Mouse (Mus musculus) left cerebral cortex, adult 2 months (tissue): ENCODE results near the gene Prrc2c. TPM values are rescaled to one million over a fixed set of nuclear protein-coding genes. Genes with fewer than 3 reads are reported as not detected.

Experiments used
- DNase-seq, 2 experiments: peaks; one replicate each; pipeline ENCODE4 v3.0.0; 2021 to 2022; ENCODE audit warnings: low spot score in 2 of 2, mixed read lengths in 1 of 2; ENCODE audit errors: extremely low spot score in 1 of 2
- H3K27ac ChIP-seq: fragments of 200-600 bp; 2 replicates; pipeline ENCODE4 v1.8.1; 2022
- H3K4me3 ChIP-seq: fragments of 200-600 bp; 2 replicates; pipeline ENCODE4 v1.8.1; 2022
- CTCF ChIP-seq: fragments of 200-600 bp; IDR thresholded peaks from 2 replicates; pipeline ENCODE4 v1.8.1; 2022; ENCODE audit warnings: antibody characterized with exemption, mild to moderate bottlenecking, moderate library complexity
- intact Hi-C: fragments of 180-260 bp; cut with DNase I; formaldehyde crosslinking; loops from one replicate; pipeline ENCODE4 v1.15.1; 2025
- microRNA-seq, 2 experiments: library from miRNA; unstranded; fragments of <30 nt; microRNA quantifications; one replicate each; pipeline ENCODE4 v1.2.0; 2021
- total RNA-seq, 2 experiments: library from RNA; stranded (reverse); gene quantifications; 2 replicates each; pipeline ENCODE4 v1.2.3; 2021

The Prrc2c gene
- total RNA-seq, 2 experiments from 2014 or later, result 218 to 220 TPM

DNA sequence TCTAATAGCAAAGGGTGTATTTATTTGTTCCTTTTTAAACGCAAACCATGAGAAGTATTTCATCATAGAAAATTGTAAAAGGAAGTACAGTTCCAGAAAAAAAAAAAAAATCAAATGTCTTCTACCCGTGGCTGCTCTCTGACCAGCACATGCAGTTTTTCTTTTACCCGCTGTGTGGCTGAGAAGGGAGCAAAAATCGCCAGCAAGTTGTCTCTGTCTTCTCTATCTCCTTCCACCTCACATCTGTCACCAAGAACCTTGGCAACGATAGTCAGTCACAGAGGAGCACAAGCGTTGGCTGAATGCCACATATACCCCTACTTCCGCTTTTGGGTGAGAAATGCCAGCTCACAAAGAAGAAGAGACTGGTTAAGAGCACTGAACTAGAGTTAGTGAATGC lies 115.1 kb downstream of the Prrc2c start:
- H3K4me3 ChIP-seq, result no peak overlapping the region
- H3K27ac ChIP-seq, result no peak overlapping the region
- TF ChIP-seq CTCF, result no peak
- no peak for DNase-seq
- intact Hi-C loops, result no loop called here

- DNase-seq, result no peak
- no peak overlapping the region for H3K4me3 ChIP-seq
- H3K27ac ChIP-seq, result no peak overlapping the region
- TF ChIP-seq CTCF, result no peak
- intact Hi-C loops, result no loop called here
Measured at GRCm38 (mm10) chr1:162623895-162624294, 116.5 kb downstream of the Prrc2c start.

Small RNA genes lying within 50 kb of the gene (microRNA-seq; reads per million reads assigned to microRNA genes)
- gene Gm27616, result 0 reads per million in 2 experiments

Other genes starting within 250 kb of the Prrc2c start
- 10 to 100 TPM; 10.3 to 12.6 TPM for gene Mettl13, start 192.0 kb downstream of the Prrc2c start, total RNA-seq
- 100 to 1,000 TPM; 107 to 108 TPM for gene Vamp4, start 170.0 kb downstream of the Prrc2c start, total RNA-seq
- gene Myoc, start 101.4 kb downstream of the Prrc2c start, total RNA-seq, result 1 to 10 TPM; 6.2 to 6.7 TPM
- gene Myocos, start 82.3 kb downstream of the Prrc2c start, total RNA-seq, result not detected
- gene Fmo4, start 73.4 kb upstream of the Prrc2c start, total RNA-seq, result not detected
- gene Fmo1, start 126.1 kb upstream of the Prrc2c start, total RNA-seq, result 10 to 100 TPM; 12.0 to 12.3 TPM
- 1 to 10 TPM; 2.3 to 2.6 TPM for gene Fmo2, start 158.2 kb upstream of the Prrc2c start, total RNA-seq
- gene Fmo6, start 197.0 kb upstream of the Prrc2c start, total RNA-seq, result not detected
- gene Fmo3, start 244.0 kb upstream of the Prrc2c start, total RNA-seq, result not detected